Mouse (Mus musculus) liver, embryonic 12.5 days (tissue): ENCODE measurements around the gene Dst. TPM values are rescaled to one million over a fixed set of nuclear protein-coding genes. Genes with fewer than 3 reads are reported as not detected.

Source experiments
- ATAC-seq: fragments of 200-750 bp; cut with Nextera tagmentation; 2 replicates; pipeline ENCODE4 v1.8.0; 2017; ENCODE audit warnings: moderate number of reproducible peaks, mild to moderate bottlenecking, moderate library complexity
- H3K27ac ChIP-seq: fragments of 300-500 bp; sonication (generic); 2 replicates; pipeline ENCODE4 v1.5.1; 2016; ENCODE audit warnings: mild to moderate bottlenecking
- H3K27me3 ChIP-seq: fragments of 300-500 bp; sonication (generic); replicated peaks from 2 replicates; pipeline ENCODE4 v1.6.1; 2016; ENCODE audit warnings: mild to moderate bottlenecking, moderate library complexity
- H3K36me3 ChIP-seq: fragments of 300-500 bp; sonication (generic); 2 replicates; pipeline ENCODE4 v1.6.1; 2016; ENCODE audit warnings: mild to moderate bottlenecking, moderate library complexity
- H3K4me1 ChIP-seq: fragments of 300-500 bp; sonication (generic); 2 replicates; pipeline ENCODE4 v1.6.1; 2016
- H3K4me2 ChIP-seq: fragments of 300-500 bp; sonication (generic); 2 replicates; pipeline ENCODE4 v1.6.1; 2016; ENCODE audit warnings: mild to moderate bottlenecking, moderate library complexity
- H3K4me3 ChIP-seq: fragments of 300-500 bp; sonication (generic); 2 replicates; pipeline ENCODE4 v1.5.1; 2016; ENCODE audit warnings: mild to moderate bottlenecking, moderate library complexity
- H3K9ac ChIP-seq: fragments of 300-500 bp; sonication (generic); 2 replicates; pipeline ENCODE4 v1.6.1; 2016; ENCODE audit warnings: mild to moderate bottlenecking, moderate library complexity
- H3K9me3 ChIP-seq: fragments of 300-500 bp; sonication (generic); replicated peaks from 2 replicates; pipeline ENCODE4 v1.6.1; 2016; ENCODE audit warnings: mild to moderate bottlenecking, moderate library complexity
- WGBS: fragments of 180-500 bp; shearing (Covaris S2); methylation state at CpG from one replicate; pipeline ENCODE4 v1.1.7; 2016; ENCODE audit not compliant: insufficient replicate concordance; 5-methylcytosine and 5-hydroxymethylcytosine counted together
- polyA plus RNA-seq: library from polyadenylated mRNA; unstranded; fragments of >200 nt; fragmentation: Nextera tagmentation; extraction: Ambion mirVana; gene quantifications from 2 replicates; pipeline ENCODE4 v1.2.1, GENCODE M21; 2016

Dst gene
- polyA plus RNA-seq, result 5.4 TPM in 2 replicates

- H3K4me3 ChIP-seq, result peak within 1 kb of the TSS; percentile 59
- H3K27ac ChIP-seq, result no peak within 1 kb of the TSS
- H3K36me3 ChIP-seq, result no peaks in the 10 kb centered on the region
- 4% methylated on average over 44 of the region's 44 CpGs for WGBS
- H3K27me3 ChIP-seq, result peaks cover 88% of the 10 kb centered on the region
- no peaks in the 10 kb centered on the region for H3K9me3 ChIP-seq
- H3K4me1 ChIP-seq, result peaks cover 15% of the 10 kb centered on the region; the same call in 1 of the 2 replicates
- H3K4me2 ChIP-seq, result peak within 1 kb of the TSS; percentile 74
- no peak for ATAC-seq
- H3K9ac ChIP-seq, result peak within 1 kb of the TSS; percentile 39; the same call in 1 of the 2 replicates
These were observed at the start of gene Dst for GRCm38 (mm10) chr1:33908191-33908962. TSS of gene Dst (plus strand) at chr1:33908225.

DNA sequence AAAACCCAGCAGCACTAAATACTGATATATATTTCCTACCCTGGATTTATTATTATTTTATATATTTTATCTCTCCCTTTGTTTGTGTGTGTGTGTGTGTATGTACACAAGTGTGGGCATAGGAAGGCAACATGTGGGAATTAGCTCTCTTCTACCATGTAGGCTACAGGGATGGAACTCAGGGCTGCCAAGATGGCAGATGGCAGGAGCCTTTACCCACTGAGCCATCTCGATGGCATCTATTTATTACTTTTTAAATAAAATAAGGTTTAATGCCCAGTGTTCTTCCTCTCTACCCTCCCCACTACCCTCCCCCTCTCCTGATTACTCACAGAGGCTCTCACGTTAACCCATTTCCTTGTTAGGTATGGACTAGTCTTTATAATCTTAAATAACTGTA lies 39.0 kb upstream of the Dst start:
- Histone ChIP-seq H3K9me3 (no peaks in the 10 kb centered on the region), H3K9ac (no peak overlapping the region), H3K36me3 (no peaks in the 10 kb centered on the region), H3K4me1 (no peaks in the 10 kb centered on the region), H3K27ac (no peak overlapping the region), H3K27me3 (no peaks in the 10 kb centered on the region), H3K4me3 (no peak overlapping the region), H3K4me2 (no peak overlapping the region)
- 77% methylated on average over 2 of the region's 2 CpGs for WGBS
- no peak for ATAC-seq

- Histone ChIP-seq H3K9ac (no peak overlapping the region), H3K4me3 (no peak overlapping the region), H3K9me3 (no peaks in the 10 kb centered on the region), H3K36me3 (no peaks in the 10 kb centered on the region), H3K27ac (no peak overlapping the region), H3K27me3 (no peaks in the 10 kb centered on the region), H3K4me1 (no peaks in the 10 kb centered on the region), H3K4me2 (no peak overlapping the region)
- WGBS, result 62% methylated on average over 3 of the region's 3 CpGs
- ATAC-seq, result no peak
These were observed 38.6 kb upstream of the Dst start for GRCm38 (mm10) chr1:33869437-33869836.

GRCm38 (mm10) chr1:33873561-33873960 lies 34.5 kb upstream of the Dst start:
- no peak for ATAC-seq
- H3K4me3 ChIP-seq, result no peak overlapping the region
- no peak overlapping the region for H3K4me2 ChIP-seq
- no peaks in the 10 kb centered on the region for H3K4me1 ChIP-seq
- 71% methylated on average over 5 of the region's 5 CpGs for WGBS
- H3K9ac ChIP-seq, result no peak overlapping the region
- H3K9me3 ChIP-seq, result no peaks in the 10 kb centered on the region
- no peaks in the 10 kb centered on the region for H3K36me3 ChIP-seq
- no peaks in the 10 kb centered on the region for H3K27me3 ChIP-seq
- H3K27ac ChIP-seq, result no peak overlapping the region

DNA sequence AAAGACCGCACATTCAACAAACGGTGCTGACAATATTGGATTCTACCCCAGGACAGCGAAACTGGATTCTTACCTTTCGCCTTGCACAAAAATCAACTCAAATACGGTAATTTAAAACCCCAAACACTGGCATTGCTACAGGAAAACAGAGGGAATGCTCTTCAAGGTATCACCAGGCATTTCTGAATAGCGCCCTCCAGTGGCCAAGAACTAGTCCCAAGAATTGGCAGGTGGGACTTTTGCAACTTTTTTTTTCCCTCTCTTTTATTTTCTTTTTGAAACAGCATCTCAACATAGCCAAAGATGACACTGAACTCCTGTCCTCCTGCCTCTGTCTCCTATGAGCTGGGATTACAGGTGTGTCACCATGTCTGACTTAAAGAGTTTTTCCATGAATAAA lies 32.3 kb upstream of the Dst start:
- WGBS, result 33% methylated on average over 6 of the region's 6 CpGs
- no peak overlapping the region for H3K9ac ChIP-seq

DNA sequence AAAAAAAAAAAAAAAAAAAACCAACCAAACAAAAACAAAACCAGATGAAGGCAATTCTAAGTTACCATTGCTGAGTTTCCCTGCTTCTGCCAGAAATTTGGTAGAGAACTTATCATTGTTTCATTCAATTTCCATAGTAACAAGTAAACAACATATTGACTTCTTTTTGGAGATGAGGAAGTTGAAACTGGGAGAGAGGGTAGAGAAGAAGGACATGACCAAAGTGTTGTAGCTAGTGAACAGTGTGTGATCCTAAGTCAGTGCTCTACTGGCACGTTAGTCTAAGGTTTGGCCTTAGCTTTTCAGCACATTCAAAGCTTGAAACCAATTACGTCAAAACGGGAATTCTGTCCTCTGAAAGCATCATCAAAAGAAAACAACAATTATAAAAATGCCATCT lies 31.6 kb upstream of the Dst start:
- no peak overlapping the region for H3K9ac ChIP-seq
- H3K4me1 ChIP-seq, result no peaks in the 10 kb centered on the region
- no peaks in the 10 kb centered on the region for H3K27me3 ChIP-seq
- no peaks in the 10 kb centered on the region for H3K9me3 ChIP-seq
- H3K36me3 ChIP-seq, result no peaks in the 10 kb centered on the region
- ATAC-seq, result no peak
- H3K4me2 ChIP-seq, result no peak overlapping the region
- H3K27ac ChIP-seq, result no peak overlapping the region
- 56% methylated on average over 3 of the region's 3 CpGs for WGBS
- no peak overlapping the region for H3K4me3 ChIP-seq

More for the DNA sequence above, 32.3 kb upstream of the Dst start:
- no peaks in the 10 kb centered on the region for H3K36me3 ChIP-seq
- H3K4me3 ChIP-seq, result no peak overlapping the region
- H3K27me3 ChIP-seq, result no peaks in the 10 kb centered on the region
- ATAC-seq, result no peak
- H3K27ac ChIP-seq, result no peak overlapping the region
- no peak overlapping the region for H3K4me2 ChIP-seq
- no peaks in the 10 kb centered on the region for H3K4me1 ChIP-seq
- H3K9me3 ChIP-seq, result no peaks in the 10 kb centered on the region

DNA sequence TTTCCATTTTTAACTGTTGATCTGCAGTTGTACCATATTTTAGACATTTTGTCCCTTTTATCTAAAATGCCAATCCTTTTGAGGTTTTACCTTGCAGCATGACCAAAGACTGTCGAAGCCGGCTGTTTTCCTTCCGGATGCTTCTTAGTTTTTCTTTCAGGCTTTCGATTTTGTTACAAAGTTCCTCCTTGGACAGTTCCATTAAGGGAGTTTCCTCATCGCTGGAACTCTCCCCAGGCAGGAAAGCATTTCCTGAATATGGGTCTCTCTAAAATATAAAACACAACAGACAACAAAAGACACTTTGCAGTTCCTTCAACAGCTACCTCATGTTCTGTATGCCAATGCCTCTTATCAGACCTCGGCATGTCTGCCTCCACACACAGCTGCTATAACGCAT lies 29.9 kb upstream of the Dst start:
- ATAC-seq, result no peak
- H3K4me2 ChIP-seq, result no peak overlapping the region
- no peaks in the 10 kb centered on the region for H3K4me1 ChIP-seq
- no peaks in the 10 kb centered on the region for H3K9me3 ChIP-seq
- H3K36me3 ChIP-seq, result no peaks in the 10 kb centered on the region
- no peak overlapping the region for H3K4me3 ChIP-seq
- WGBS, result 60% methylated on average over 7 of the region's 7 CpGs
- H3K27me3 ChIP-seq, result no peaks in the 10 kb centered on the region
- H3K9ac ChIP-seq, result no peak overlapping the region
- H3K27ac ChIP-seq, result no peak overlapping the region

DNA sequence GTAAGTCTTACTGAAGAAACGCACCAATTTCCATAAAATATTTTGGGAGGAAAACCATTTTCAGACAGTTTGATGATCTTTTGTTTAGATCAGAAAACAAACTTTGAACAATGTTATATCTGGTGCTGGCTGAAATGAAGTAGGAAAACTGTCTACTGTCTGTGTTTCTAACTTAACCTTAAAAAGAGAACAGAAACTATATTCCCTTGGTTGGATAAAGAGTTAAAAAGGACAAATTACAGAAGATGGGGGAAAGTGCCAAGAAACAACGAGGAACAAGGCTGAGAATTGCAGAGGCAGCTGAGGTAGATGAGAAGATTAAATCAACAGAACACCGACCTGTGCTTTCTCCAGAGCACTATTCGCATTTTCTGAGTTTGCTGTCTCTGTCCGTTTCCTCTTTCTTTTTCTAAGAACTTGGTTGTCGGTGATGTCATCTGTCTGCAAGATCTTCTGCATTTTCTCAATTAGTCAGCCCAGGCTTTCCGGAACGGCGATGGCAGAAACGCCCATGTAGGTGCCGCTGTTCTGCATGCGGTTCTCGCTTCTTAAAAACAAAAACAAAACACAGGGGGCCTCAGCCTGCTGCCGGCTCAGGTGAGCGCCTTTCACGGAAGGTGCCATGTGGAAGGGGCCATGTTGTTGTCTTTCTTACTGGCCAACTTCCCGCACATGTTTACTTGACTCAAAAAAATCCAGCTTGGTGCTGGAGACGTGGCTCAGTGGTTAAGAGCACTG lies 24.8 kb upstream of the Dst start:
- no peak overlapping the region for H3K9ac ChIP-seq
- peak overlapping the region; percentile 53 for H3K4me2 ChIP-seq
- H3K27me3 ChIP-seq, result no peaks in the 10 kb centered on the region
- no peak for ATAC-seq
- H3K4me1 ChIP-seq, result no peaks in the 10 kb centered on the region
- WGBS, result 6% methylated on average over 18 of the region's 18 CpGs
- H3K36me3 ChIP-seq, result no peaks in the 10 kb centered on the region
- peak overlapping the region; percentile 12 for H3K4me3 ChIP-seq
- H3K9me3 ChIP-seq, result no peaks in the 10 kb centered on the region
- no peak overlapping the region for H3K27ac ChIP-seq

GRCm38 (mm10) chr1:33892784-33893183 lies 15.2 kb upstream of the Dst start:
- Histone ChIP-seq H3K27ac (no peak overlapping the region), H3K36me3 (no peaks in the 10 kb centered on the region), H3K4me1 (no peaks in the 10 kb centered on the region), H3K4me3 (no peak overlapping the region), H3K9ac (no peak overlapping the region), H3K9me3 (no peaks in the 10 kb centered on the region), H3K4me2 (no peak overlapping the region), H3K27me3 (no peaks in the 10 kb centered on the region)
- no peak for ATAC-seq
- 55% methylated on average over 10 of the region's 10 CpGs for WGBS

DNA sequence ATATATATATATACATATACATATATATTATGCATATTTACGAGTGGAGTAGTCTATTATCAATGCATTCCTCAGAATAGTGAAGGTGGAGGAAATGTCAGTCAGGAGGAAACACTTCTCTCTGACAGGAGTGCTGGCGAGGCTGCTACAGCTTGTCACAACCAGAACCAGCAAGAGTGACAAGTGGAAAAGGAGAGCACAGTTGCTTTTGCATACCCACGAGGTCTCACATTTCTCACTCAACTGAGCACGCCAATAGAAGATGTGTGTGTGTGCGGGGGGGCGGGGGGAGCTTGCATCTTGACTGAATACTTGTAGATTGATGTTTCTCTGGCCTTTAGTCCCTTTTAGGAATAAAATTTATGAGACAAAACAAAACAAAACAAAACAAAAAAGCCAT lies 11.9 kb upstream of the Dst start:
- no peaks in the 10 kb centered on the region for H3K36me3 ChIP-seq
- no peak overlapping the region for H3K4me3 ChIP-seq
- H3K9ac ChIP-seq, result no peak overlapping the region
- H3K27me3 ChIP-seq, result no peaks in the 10 kb centered on the region
- no peaks in the 10 kb centered on the region for H3K4me1 ChIP-seq
- 45% methylated on average over 6 of the region's 6 CpGs for WGBS
- H3K4me2 ChIP-seq, result no peak overlapping the region
- no peaks in the 10 kb centered on the region for H3K9me3 ChIP-seq
- H3K27ac ChIP-seq, result no peak overlapping the region
- ATAC-seq, result no peak

DNA sequence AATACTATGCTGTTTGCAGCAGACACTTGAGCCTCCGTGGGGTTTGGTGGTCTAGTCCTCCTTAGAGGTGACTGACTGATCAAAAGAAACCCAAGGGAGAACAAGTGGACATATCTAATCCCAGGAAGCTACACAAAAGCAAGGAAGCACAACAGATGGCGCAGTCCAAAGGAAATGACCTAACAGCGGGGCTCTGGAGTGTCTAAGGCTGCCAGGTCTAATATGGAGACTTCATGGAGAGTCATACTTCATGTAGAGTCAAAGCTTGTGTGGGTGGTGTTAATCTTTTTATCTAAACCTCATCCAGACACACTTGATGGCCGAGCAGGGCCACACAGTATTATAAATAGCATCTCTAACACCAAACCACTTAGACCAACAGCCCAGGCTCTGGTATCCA lies 11.4 kb upstream of the Dst start:
- Histone ChIP-seq H3K4me3 (no peak overlapping the region), H3K27ac (no peak overlapping the region), H3K9me3 (no peaks in the 10 kb centered on the region), H3K9ac (no peak overlapping the region), H3K4me2 (no peak overlapping the region), H3K4me1 (no peaks in the 10 kb centered on the region), H3K27me3 (no peaks in the 10 kb centered on the region), H3K36me3 (no peaks in the 10 kb centered on the region)
- 53% methylated on average over 4 of the region's 4 CpGs for WGBS
- no peak for ATAC-seq

- WGBS, result 68% methylated on average over 11 of the region's 11 CpGs
- Histone ChIP-seq H3K9me3 (no peaks in the 10 kb centered on the region), H3K4me1 (no peaks in the 10 kb centered on the region)
These were observed 10.6 kb upstream of the Dst start for GRCm38 (mm10) chr1:33897426-33897825.

More at GRCm38 (mm10) chr1:33897426-33897825, 10.6 kb upstream of the Dst start:
- ATAC-seq, result no peak
- peaks cover 1% of the 10 kb centered on the region; the same call in 1 of the 2 replicates for H3K27me3 ChIP-seq
- H3K27ac ChIP-seq, result no peak overlapping the region
- no peak overlapping the region for H3K9ac ChIP-seq
- H3K4me3 ChIP-seq, result no peak overlapping the region
- no peak overlapping the region for H3K4me2 ChIP-seq
- no peaks in the 10 kb centered on the region for H3K36me3 ChIP-seq
